Mouse (Mus musculus): ENCODE results near the gene Taar7f. TPM values are rescaled to one million over a fixed set of nuclear protein-coding genes. Genes with fewer than 3 reads are reported as not detected.

Taar7f gene
- total RNA-seq (2014; rRNA removed) (not detected in 2 replicates), polyA plus RNA-seq (2015; fragmentation: Nextera tagmentation; extraction: Ambion mirVana) (not detected in 2 replicates)

GRCm38 (mm10) chr10:24049210-24049609 lies at the start of gene Taar7f:
TSS of gene Taar7f (plus strand) at chr10:24049510.
- no peaks in the 10 kb centered on the region for H3K4me1 ChIP-seq (ENCODE audit: insufficient read depth, low read length)
- no peaks in the 10 kb centered on the region for H3K9me3 ChIP-seq (ENCODE audit: low read length)
- H3K27me3 ChIP-seq (ENCODE audit: insufficient read depth, low read length), result no peaks in the 10 kb centered on the region
- DNase-seq (ENCODE audit: low spot score) (no peak), ATAC-seq (ENCODE audit: low FRiP score) (no peak)
- H3K4me2 ChIP-seq (ENCODE audit: low read depth, low read length, poor library complexity, severe bottlenecking), result no peak within 1 kb of the TSS
- no peak within 1 kb of the TSS for H3K4me3 ChIP-seq (ENCODE audit: low read depth, low read length)
- H3K36me3 ChIP-seq (ENCODE audit: insufficient read depth, low read length), result no peaks in the 10 kb centered on the region
- no peak for TF ChIP-seq CTCF (IDR thresholded peaks at IDR 0.05)
- H3K9ac ChIP-seq (replicated peaks; ENCODE audit: low read length, poor library complexity, severe bottlenecking), result no peak within 1 kb of the TSS
- no peak within 1 kb of the TSS for H3K27ac ChIP-seq (ENCODE audit: low read depth, low read length)

- no peak within 1 kb of the TSS for H3K9ac ChIP-seq (replicated peaks; ENCODE audit: low read length, poor library complexity, severe bottlenecking)
- no peaks in the 10 kb centered on the region for H3K4me1 ChIP-seq (ENCODE audit: insufficient read depth, low read length)
- H3K27me3 ChIP-seq (ENCODE audit: insufficient read depth, low read length), result no peaks in the 10 kb centered on the region
- no peaks in the 10 kb centered on the region for H3K9me3 ChIP-seq (ENCODE audit: low read length)
- ATAC-seq (ENCODE audit: low FRiP score), result no peak
- no peaks in the 10 kb centered on the region for H3K36me3 ChIP-seq (ENCODE audit: insufficient read depth, low read length)
- no peak within 1 kb of the TSS for H3K4me3 ChIP-seq (ENCODE audit: low read depth, low read length)
- no peak for TF ChIP-seq CTCF (IDR thresholded peaks at IDR 0.05)
- H3K27ac ChIP-seq (ENCODE audit: low read depth, low read length), result no peak within 1 kb of the TSS
- 78% methylated on average over 1 of the region's 1 CpGs for WGBS
- H3K4me2 ChIP-seq (ENCODE audit: low read depth, low read length, poor library complexity, severe bottlenecking), result no peak within 1 kb of the TSS
- no peak for DNase-seq (ENCODE audit: low spot score)
Measured at GRCm38 (mm10) chr10:23999639-24000038, 49.7 kb upstream of the Taar7f start, which contains the start of gene Taar7b. TSS of gene Taar7b (plus strand) at chr10:23999939.

- Histone ChIP-seq H3K4me2 (ENCODE audit: low read depth, low read length, poor library complexity, severe bottlenecking) (no peak overlapping the region), H3K4me3 (ENCODE audit: low read depth, low read length) (no peak overlapping the region), H3K27ac (ENCODE audit: low read depth, low read length) (no peak overlapping the region), H3K27me3 (ENCODE audit: insufficient read depth, low read length) (no peaks in the 10 kb centered on the region), H3K4me1 (ENCODE audit: insufficient read depth, low read length) (no peaks in the 10 kb centered on the region), H3K9ac (replicated peaks; ENCODE audit: low read length, poor library complexity, severe bottlenecking) (no peak overlapping the region), H3K36me3 (ENCODE audit: insufficient read depth, low read length) (no peaks in the 10 kb centered on the region), H3K9me3 (ENCODE audit: low read length) (no peaks in the 10 kb centered on the region)
- TF ChIP-seq CTCF (IDR thresholded peaks at IDR 0.05), result no peak
- ATAC-seq (ENCODE audit: low FRiP score) (no peak), DNase-seq (ENCODE audit: low spot score) (no peak)
- whole genome bisulfite sequencing, result 76% methylated on average over 1 of the region's 1 CpGs
Measured at GRCm38 (mm10) chr10:24006442-24006841, 42.9 kb upstream of the Taar7f start.

- ATAC-seq (ENCODE audit: low FRiP score), result no peak
- no peak overlapping the region for H3K27ac ChIP-seq (ENCODE audit: low read depth, low read length)
- no peak overlapping the region for H3K9ac ChIP-seq (replicated peaks; ENCODE audit: low read length, poor library complexity, severe bottlenecking)
Measured at GRCm38 (mm10) chr10:24007034-24007433, 42.3 kb upstream of the Taar7f start.

GRCm38 (mm10) chr10:24008143-24008542 lies 41.2 kb upstream of the Taar7f start:
- 94% methylated on average over 1 of the region's 1 CpGs for WGBS
- Histone ChIP-seq H3K4me2 (ENCODE audit: low read depth, low read length, poor library complexity, severe bottlenecking) (no peak overlapping the region), H3K4me1 (ENCODE audit: insufficient read depth, low read length) (no peaks in the 10 kb centered on the region), H3K36me3 (ENCODE audit: insufficient read depth, low read length) (no peaks in the 10 kb centered on the region), H3K27ac (ENCODE audit: low read depth, low read length) (no peak overlapping the region), H3K27me3 (ENCODE audit: insufficient read depth, low read length) (no peaks in the 10 kb centered on the region), H3K9me3 (ENCODE audit: low read length) (no peaks in the 10 kb centered on the region), H3K9ac (replicated peaks; ENCODE audit: low read length, poor library complexity, severe bottlenecking) (no peak overlapping the region), H3K4me3 (ENCODE audit: low read depth, low read length) (no peak overlapping the region)
- ATAC-seq (ENCODE audit: low FRiP score), result no peak
- no peak for TF ChIP-seq CTCF (IDR thresholded peaks at IDR 0.05)
- no peak for DNase-seq (ENCODE audit: low spot score)

More at GRCm38 (mm10) chr10:24007034-24007433, 42.3 kb upstream of the Taar7f start:
- no peaks in the 10 kb centered on the region for H3K27me3 ChIP-seq (ENCODE audit: insufficient read depth, low read length)
- 55% methylated on average over 2 of the region's 2 CpGs for WGBS
- H3K4me1 ChIP-seq (ENCODE audit: insufficient read depth, low read length), result no peaks in the 10 kb centered on the region
- H3K36me3 ChIP-seq (ENCODE audit: insufficient read depth, low read length), result no peaks in the 10 kb centered on the region
- no peak overlapping the region for H3K4me2 ChIP-seq (ENCODE audit: low read depth, low read length, poor library complexity, severe bottlenecking)
- DNase-seq (ENCODE audit: low spot score), result no peak
- no peak for TF ChIP-seq CTCF (IDR thresholded peaks at IDR 0.05)
- no peaks in the 10 kb centered on the region for H3K9me3 ChIP-seq (ENCODE audit: low read length)
- no peak overlapping the region for H3K4me3 ChIP-seq (ENCODE audit: low read depth, low read length)

GRCm38 (mm10) chr10:24026922-24027321 lies 22.4 kb upstream of the Taar7f start, which contains the start of gene Taar7d:
TSS of gene Taar7d (plus strand) at chr10:24027222.
- no peak within 1 kb of the TSS for H3K9ac ChIP-seq (replicated peaks; ENCODE audit: low read length, poor library complexity, severe bottlenecking)
- ATAC-seq (ENCODE audit: low FRiP score), result no peak

More at GRCm38 (mm10) chr10:24026922-24027321, 22.4 kb upstream of the Taar7f start, which contains the start of gene Taar7d:
- H3K4me2 ChIP-seq (ENCODE audit: low read depth, low read length, poor library complexity, severe bottlenecking), result no peak within 1 kb of the TSS
- no peaks in the 10 kb centered on the region for H3K4me1 ChIP-seq (ENCODE audit: insufficient read depth, low read length)
- DNase-seq (ENCODE audit: low spot score), result no peak
- no peak for TF ChIP-seq CTCF (IDR thresholded peaks at IDR 0.05)
- no peaks in the 10 kb centered on the region for H3K36me3 ChIP-seq (ENCODE audit: insufficient read depth, low read length)
- no peaks in the 10 kb centered on the region for H3K27me3 ChIP-seq (ENCODE audit: insufficient read depth, low read length)
- no peak within 1 kb of the TSS for H3K27ac ChIP-seq (ENCODE audit: low read depth, low read length)
- no peak within 1 kb of the TSS for H3K4me3 ChIP-seq (ENCODE audit: low read depth, low read length)
- no peaks in the 10 kb centered on the region for H3K9me3 ChIP-seq (ENCODE audit: low read length)
